Mouse (Mus musculus) midbrain, embryonic 16.5 days (tissue): ENCODE data around the gene Porcn. TPM values are rescaled to one million over a fixed set of nuclear protein-coding genes. Genes with fewer than 3 reads are reported as not detected.
A peak's percentile ranks its signal among the peaks of the same experiment; 100 is the strongest.

ENCODE experiments used
- ATAC-seq: fragments of 200-750 bp; cut with Nextera tagmentation; 2 replicates; pipeline ENCODE4 v1.8.0; 2017; ENCODE audit warnings: moderate TSS enrichment
- H3K27ac ChIP-seq: fragments of 300-500 bp; sonication (generic); 2 replicates; pipeline ENCODE4 v1.5.1; 2014; ENCODE audit warnings: mild to moderate bottlenecking, low read length, mixed read lengths
- H3K27me3 ChIP-seq: fragments of 300-500 bp; sonication (generic); 2 replicates; pipeline ENCODE4 v1.6.1; 2014; ENCODE audit warnings: low read depth, low read length, mixed read lengths; ENCODE audit not compliant: control insufficient read depth, insufficient read depth
- H3K36me3 ChIP-seq: fragments of 300-500 bp; sonication (generic); 2 replicates; pipeline ENCODE4 v1.6.1; 2014; ENCODE audit warnings: mild to moderate bottlenecking, low read length, moderate library complexity, mixed read lengths; ENCODE audit not compliant: control insufficient read depth, insufficient read depth
- H3K4me1 ChIP-seq: fragments of 300-500 bp; sonication (generic); 2 replicates; pipeline ENCODE4 v1.6.1; 2014; ENCODE audit warnings: mild to moderate bottlenecking, low read length, mixed read lengths; ENCODE audit not compliant: control insufficient read depth, insufficient read depth
- H3K4me2 ChIP-seq: fragments of 300-500 bp; sonication (generic); 2 replicates; pipeline ENCODE4 v1.6.1; 2014; ENCODE audit warnings: mild to moderate bottlenecking, low read length, mixed read lengths
- H3K4me3 ChIP-seq: fragments of 300-500 bp; sonication (generic); 2 replicates; pipeline ENCODE4 v1.5.1; 2014; ENCODE audit warnings: low read depth, mild to moderate bottlenecking, low read length, moderate library complexity, mixed read lengths
- H3K9ac ChIP-seq: fragments of 300-500 bp; sonication (generic); 2 replicates; pipeline ENCODE4 v1.6.1; 2014; ENCODE audit warnings: low read depth, low read length, mixed read lengths
- H3K9me3 ChIP-seq: fragments of 300-500 bp; sonication (generic); replicated peaks from 2 replicates; pipeline ENCODE4 v1.6.1; 2014; ENCODE audit warnings: mild to moderate bottlenecking, low read length, mixed read lengths; ENCODE audit not compliant: control insufficient read depth, poor library complexity, severe bottlenecking
- whole genome bisulfite sequencing: fragments of 180-500 bp; shearing (Covaris S2); extraction: QIAGEN DNeasy Blood & Tissue Kit; methylation state at CpG from one replicate; pipeline ENCODE4 v1.1.7; 2014; 5-methylcytosine and 5-hydroxymethylcytosine counted together
- polyA plus RNA-seq: library from polyadenylated mRNA; unstranded; fragments of >200 nt; fragmentation: Nextera tagmentation; extraction: Ambion mirVana; gene quantifications from 2 replicates; pipeline ENCODE4 v1.2.1, GENCODE M21; 2015

Porcn gene
- polyA plus RNA-seq = 45.5 and 47.1 TPM in 2 replicates

DNA sequence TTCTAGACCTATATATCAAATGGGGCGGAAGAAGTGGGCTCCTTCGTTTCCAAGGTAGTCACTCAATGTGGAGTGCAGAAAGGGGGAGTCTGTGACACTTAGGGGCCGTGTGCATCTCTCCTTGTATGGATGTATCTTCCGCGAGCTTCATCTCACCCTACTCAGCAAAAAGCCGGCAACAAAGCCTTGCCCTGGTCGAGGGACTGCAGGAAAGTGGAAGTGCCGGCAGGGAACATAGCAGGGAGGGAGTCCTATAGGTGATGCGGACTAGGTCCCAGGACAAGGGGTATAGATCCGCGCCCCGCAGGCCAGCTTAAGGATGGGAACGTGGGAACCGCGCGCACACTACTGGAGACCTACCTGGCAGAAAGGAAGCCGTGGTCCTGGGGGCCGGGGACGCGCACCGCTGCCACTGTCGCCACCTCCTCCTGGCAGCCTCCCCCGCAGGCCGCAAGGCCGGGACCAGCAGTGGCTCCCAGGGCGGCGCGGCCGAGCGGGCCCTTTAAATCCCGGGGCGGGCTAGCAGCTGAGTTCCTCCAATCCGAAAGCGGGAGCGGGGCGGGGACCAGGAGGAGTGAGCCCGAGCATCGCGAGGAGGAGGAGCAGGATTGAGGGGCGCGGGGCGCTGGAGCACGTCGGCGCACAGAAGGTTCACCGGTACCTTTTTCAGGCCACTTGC lies at the start of gene Porcn:
Gene Porcn (minus strand): TSS at position 511 of the 679 bp plus-strand sequence.
- no peaks in the 10 kb centered on the region for H3K27me3 ChIP-seq
- H3K4me2 ChIP-seq = peak within 1 kb of the TSS; percentile 61
- peak within 1 kb of the TSS; percentile 60 for H3K27ac ChIP-seq
- no peaks in the 10 kb centered on the region for H3K9me3 ChIP-seq
- H3K4me3 ChIP-seq = peak within 1 kb of the TSS; percentile 58
- 19% methylated on average over 46 of the region's 46 CpGs for WGBS
- ATAC-seq = peak; percentile 95
- no peaks in the 10 kb centered on the region for H3K36me3 ChIP-seq
- peak within 1 kb of the TSS; percentile 74 for H3K9ac ChIP-seq
- H3K4me1 ChIP-seq = no peaks in the 10 kb centered on the region; the same call in 1 of the 2 replicates

DNA sequence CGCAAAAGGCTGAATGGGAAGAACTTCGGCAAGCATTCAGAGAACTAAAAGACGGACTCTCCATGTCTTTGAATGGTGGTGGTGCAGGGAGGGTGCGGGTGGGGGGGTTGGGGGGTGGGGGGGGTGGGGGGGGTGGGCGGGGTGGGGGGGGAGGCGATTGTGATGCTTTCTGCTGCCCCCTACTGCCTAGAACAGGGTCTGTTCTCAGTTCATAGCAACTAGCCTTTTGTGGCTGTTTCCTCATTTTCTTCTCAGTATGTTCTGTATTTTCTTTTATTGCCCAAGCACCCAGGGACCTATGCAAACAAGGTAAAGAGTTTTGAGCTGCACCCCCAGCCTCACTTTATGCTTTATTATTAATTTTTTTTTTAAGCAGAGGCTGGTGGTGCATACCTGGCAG lies 49.5 kb upstream of the Porcn start:
- no peak overlapping the region for H3K4me2 ChIP-seq
- WGBS = 46% methylated on average over 3 of the region's 6 CpGs
- H3K4me1 ChIP-seq = peaks cover 6% of the 10 kb centered on the region
- H3K9ac ChIP-seq = no peak overlapping the region
- H3K36me3 ChIP-seq = no peaks in the 10 kb centered on the region
- H3K9me3 ChIP-seq = no peaks in the 10 kb centered on the region
- H3K27ac ChIP-seq = no peak overlapping the region
- no peak overlapping the region for H3K4me3 ChIP-seq
- ATAC-seq = no peak
- no peaks in the 10 kb centered on the region for H3K27me3 ChIP-seq

DNA sequence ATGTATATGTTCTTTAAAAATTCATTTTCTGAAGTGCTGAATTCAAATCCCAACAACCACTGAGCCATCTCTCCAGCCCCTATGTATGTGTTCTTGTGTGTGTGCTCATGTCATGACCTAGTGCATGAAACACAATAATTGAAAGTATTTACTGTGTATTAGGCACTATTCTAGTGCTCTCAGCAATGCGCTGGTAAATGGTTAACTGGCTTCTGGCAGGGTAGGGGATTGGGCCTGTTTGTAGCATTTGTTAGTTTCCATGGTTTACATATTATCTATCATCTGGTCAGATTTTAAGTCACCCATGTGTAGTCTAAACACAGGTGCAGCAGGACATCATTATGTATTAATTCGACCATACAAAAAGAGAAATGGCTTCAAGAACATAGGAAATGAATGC lies 47.4 kb upstream of the Porcn start:
- 82% methylated on average over 2 of the region's 2 CpGs for WGBS
- H3K27ac ChIP-seq = no peak overlapping the region
- H3K9me3 ChIP-seq = no peaks in the 10 kb centered on the region
- no peaks in the 10 kb centered on the region for H3K36me3 ChIP-seq
- H3K27me3 ChIP-seq = no peaks in the 10 kb centered on the region
- H3K4me2 ChIP-seq = no peak overlapping the region
- ATAC-seq = no peak
- no peak overlapping the region for H3K4me3 ChIP-seq
- no peak overlapping the region for H3K9ac ChIP-seq
- H3K4me1 ChIP-seq = peaks cover 8% of the 10 kb centered on the region

DNA sequence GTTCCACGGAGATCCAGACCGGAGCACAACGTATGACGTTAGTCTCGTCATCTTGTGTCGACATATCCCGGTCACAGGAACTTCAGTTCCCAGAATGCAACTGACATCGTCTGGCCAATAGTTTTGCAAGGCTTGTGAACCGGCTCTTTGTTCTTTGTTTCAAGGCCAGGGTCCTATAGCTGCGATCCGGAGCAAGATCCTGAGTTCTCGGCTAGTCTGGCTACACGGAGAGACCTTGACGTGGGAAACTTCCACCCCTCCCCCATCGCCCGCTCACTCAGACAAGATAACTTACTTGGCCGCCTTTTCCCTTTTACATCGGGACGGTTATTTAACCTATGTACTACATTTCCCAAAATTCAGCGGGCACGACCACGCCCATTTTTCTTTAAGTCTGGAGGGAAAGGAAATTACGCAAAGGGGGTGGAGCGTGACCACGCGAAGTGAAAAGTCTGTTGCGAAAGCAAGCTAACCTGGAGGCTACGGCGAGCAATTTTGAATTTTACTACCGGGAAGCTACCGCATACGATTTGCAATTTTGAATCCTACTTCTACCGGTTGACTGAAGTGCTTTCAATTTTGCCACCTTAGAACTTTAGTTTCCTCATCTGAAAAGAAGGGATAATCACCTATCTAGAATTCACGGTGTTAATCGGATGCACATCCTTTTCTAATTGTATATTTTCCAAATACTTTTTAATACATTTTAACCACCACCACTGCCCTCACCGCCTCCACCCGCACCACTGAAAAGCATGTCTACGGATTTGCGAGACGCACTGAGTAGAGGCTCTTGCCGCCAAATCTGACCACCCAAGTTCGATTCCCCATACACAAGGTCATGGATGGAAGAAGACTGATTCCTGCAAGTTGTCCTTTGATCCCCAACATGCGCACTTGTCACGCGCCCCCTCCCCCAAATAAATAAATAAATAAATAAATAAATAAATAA lies 46.3 kb upstream of the Porcn start, which contains the start of gene Ftsj1:
Gene Ftsj1 (minus strand): TSS at position 73 of the 952 bp plus-strand sequence.
- peak; percentile 94 for ATAC-seq
- H3K4me3 ChIP-seq = peak within 1 kb of the TSS; percentile 50
- H3K9ac ChIP-seq = peak within 1 kb of the TSS; percentile 63
- peaks cover 8% of the 10 kb centered on the region for H3K4me1 ChIP-seq
- WGBS = 18% methylated on average over 45 of the region's 45 CpGs
- no peaks in the 10 kb centered on the region for H3K27me3 ChIP-seq
- no peaks in the 10 kb centered on the region for H3K36me3 ChIP-seq
- H3K27ac ChIP-seq = peak within 1 kb of the TSS; percentile 76
- no peaks in the 10 kb centered on the region for H3K9me3 ChIP-seq
- H3K4me2 ChIP-seq = peak within 1 kb of the TSS; percentile 56

DNA sequence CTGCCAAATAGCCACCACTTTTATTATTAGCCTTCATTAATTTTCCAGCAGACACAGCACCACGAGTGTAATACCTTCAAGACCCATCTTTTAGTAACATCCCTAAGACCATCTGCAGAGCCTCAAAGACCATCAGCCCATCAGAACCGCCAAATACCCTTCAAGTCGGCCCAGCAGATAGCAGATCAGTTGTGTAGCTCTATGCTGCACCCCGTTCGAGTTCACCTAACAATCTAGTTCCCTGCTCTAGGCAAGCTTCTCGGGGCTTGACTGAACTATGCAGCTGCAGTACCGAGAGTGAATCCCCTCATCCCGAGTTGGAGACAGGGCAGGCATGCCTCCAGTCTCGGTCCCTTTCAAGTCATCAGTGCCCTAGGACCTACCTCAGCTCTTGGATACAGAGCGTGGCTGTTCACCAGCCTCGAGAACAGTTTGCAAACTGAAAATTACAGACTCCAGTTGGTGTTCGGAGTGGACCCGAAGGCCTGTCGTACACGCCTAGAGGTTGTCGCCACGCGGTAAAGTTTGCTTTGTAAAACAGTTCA lies 45.5 kb upstream of the Porcn start:
- 29% methylated on average over 18 of the region's 18 CpGs for WGBS
- H3K9me3 ChIP-seq = no peaks in the 10 kb centered on the region
- peak overlapping the region; percentile 51 for H3K4me2 ChIP-seq
- peak overlapping the region; percentile 76; the same call in 1 of the 2 replicates for H3K27ac ChIP-seq
- peaks cover 8% of the 10 kb centered on the region for H3K4me1 ChIP-seq
- H3K36me3 ChIP-seq = no peaks in the 10 kb centered on the region
- peak overlapping the region; percentile 50 for H3K4me3 ChIP-seq
- peak; percentile 75 for ATAC-seq
- peak overlapping the region; percentile 63 for H3K9ac ChIP-seq
- no peaks in the 10 kb centered on the region for H3K27me3 ChIP-seq

DNA sequence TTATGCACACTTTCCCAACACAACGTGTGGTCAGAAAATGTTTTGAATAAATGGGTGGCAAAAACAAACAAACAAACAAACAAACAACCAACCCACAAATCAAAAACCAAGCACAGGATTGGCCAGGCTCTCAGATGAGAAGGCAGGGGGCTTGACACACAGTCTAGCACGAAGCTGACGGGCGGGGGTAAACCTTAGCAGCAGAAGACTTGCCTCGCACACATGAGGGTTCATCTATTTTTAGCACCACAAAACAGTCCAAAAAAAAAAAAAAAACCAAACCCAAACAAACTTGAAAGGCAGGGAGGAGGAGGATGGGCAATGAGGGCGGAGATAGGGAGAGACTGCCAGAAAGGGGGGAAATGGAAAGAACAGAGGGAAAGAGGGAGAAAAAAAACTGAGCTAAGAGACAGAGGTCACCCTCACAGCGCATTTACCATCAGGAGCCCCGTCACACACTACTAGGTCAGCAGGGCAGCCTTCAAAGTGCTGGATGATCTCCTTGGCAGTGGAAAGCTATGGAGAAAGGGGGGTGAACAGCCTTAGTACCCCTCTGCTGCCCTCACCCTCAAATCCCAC lies 42.3 kb upstream of the Porcn start:
- Histone ChIP-seq H3K4me2 (no peak overlapping the region), H3K36me3 (peaks cover 3% of the 10 kb centered on the region), H3K9me3 (no peaks in the 10 kb centered on the region), H3K4me1 (peaks cover 8% of the 10 kb centered on the region), H3K27ac (no peak overlapping the region), H3K27me3 (no peaks in the 10 kb centered on the region), H3K9ac (no peak overlapping the region), H3K4me3 (no peak overlapping the region)
- no peak for ATAC-seq
- 76% methylated on average over 8 of the region's 8 CpGs for WGBS

DNA sequence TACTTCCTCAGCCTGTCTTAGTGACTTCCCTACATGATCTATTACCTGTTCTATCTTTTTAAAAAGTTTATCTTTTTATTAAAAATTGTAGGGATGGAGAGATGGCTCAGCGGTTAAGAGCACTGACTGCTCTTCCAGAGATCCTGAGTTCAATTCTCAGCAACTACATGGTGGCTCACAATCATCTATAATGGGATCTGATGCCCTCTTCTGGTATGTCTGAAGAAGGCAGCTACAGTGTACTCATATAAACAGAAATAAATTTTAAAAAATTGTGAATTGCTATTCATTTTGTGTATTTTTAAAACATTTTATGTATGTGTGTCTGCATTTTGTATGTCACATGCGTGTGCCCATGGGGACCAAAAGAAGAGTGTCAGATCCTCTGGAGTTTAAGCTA lies 41.4 kb upstream of the Porcn start:
- no peak overlapping the region for H3K4me3 ChIP-seq
- WGBS = 82% methylated on average over 2 of the region's 2 CpGs

DNA sequence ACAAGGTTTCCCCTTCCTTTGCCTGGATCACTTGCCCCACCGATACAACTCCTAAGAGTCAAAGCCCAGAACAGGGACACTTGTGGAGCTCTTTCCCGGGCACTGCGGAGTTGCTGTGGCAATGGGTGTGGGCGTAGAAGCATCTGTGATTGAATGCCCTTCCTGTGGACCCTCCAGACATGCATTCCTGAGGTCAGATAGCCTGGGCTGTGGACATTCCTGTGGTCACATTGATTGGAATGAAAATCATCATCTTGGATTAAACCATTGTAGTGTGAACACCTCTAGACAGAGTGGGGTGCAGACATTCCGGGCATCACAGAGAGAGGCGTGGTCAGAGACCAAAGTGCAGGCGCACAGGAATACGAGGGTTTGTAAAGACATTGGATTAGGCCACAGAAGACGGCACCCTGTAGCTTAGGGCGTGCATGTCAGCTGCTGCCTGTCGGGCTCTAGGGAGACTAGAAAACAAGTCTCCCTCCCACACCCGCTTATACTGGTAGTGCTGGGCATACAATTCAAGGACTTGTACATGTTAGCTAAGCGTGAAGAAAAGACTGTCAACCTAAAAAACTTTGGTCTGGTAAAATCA lies 32.6 kb upstream of the Porcn start:
- 67% methylated on average over 13 of the region's 13 CpGs for WGBS
- Histone ChIP-seq H3K4me2 (no peak overlapping the region), H3K9me3 (no peaks in the 10 kb centered on the region), H3K27ac (no peak overlapping the region), H3K9ac (no peak overlapping the region), H3K36me3 (peaks cover 5% of the 10 kb centered on the region; the same call in 1 of the 2 replicates), H3K4me1 (no peaks in the 10 kb centered on the region), H3K4me3 (no peak overlapping the region), H3K27me3 (no peaks in the 10 kb centered on the region)
- ATAC-seq = no peak

More for the DNA sequence above, 41.4 kb upstream of the Porcn start:
- Histone ChIP-seq H3K27me3 (no peaks in the 10 kb centered on the region), H3K9ac (no peak overlapping the region), H3K4me1 (peaks cover 8% of the 10 kb centered on the region), H3K9me3 (no peaks in the 10 kb centered on the region), H3K4me2 (no peak overlapping the region), H3K36me3 (peaks cover 8% of the 10 kb centered on the region), H3K27ac (no peak overlapping the region)
- no peak for ATAC-seq
